Mouse (Mus musculus) urinary bladder, postnatal 14 days (tissue): Measurements from ENCODE around the gene a.
"Not testable (repeated sequence)": the region's sequence is repeated elsewhere in the genome, so short reads cannot be mapped to it uniquely, and the experiment has no call there.

ENCODE experiments used
- DNase-seq: peaks from one replicate; pipeline ENCODE4 v3.0.0; 2021; ENCODE audit warnings: low spot score

a gene

DNA sequence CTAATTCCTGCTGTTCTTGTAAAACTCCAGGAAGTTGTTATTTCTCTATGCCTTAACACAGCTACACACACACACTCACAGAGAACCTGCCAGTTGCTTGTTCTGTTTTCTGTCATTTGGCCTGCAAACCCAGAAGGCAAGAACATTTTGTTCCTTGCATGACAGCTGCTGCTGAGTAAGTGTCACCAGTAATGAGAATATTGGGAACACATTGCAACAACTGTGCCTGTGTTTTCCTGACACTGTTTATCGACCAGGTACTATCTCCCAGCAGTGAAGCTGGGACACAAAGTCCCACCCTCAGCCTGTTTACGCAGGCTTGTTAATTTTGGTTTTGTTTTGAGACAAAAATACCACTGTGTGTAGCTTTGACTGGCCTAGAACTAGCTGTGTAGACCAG, 261.5 kb downstream of the a start:
- DNase-seq, result no peak

DNA sequence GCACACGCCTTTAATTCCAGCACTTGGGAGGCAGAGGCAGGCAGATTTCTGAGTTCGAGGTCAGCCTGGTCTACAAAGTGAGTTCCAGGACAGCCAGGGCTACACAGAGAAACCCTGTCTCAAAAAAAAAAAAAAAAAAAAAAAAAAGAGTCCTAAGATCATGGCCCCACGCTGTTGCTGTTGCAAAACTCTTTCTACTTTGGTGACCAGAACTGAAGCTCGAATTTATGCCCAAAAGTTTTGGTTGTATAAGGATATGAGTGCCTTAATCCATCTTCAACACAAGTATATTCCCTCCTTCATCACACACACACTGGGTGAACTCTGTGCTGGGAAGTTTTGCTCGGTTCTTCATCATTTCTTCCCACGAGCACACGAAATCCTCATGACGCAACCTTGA, 262.3 kb downstream of the a start:
- not testable (repeated sequence) for DNase-seq

DNA sequence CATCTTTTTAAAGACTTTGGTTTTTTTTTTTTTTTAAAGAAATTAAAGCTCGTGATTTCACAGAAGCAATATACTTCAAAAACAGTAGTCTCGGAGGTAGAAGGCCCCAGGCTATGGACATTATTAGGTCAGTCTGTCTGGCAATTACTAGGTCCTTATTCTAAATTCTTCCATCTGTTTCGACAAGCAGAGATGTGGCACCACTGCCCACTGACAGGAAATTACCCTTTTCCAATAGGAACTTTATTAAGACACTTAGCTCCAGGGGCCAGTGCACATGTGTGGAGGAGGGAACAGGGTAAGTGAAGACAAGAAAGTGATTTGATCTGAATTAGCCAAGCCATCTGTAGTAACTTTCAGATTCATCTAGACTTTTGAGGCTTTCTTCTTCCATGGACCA, 263.5 kb downstream of the a start:
- no peak for DNase-seq

DNA sequence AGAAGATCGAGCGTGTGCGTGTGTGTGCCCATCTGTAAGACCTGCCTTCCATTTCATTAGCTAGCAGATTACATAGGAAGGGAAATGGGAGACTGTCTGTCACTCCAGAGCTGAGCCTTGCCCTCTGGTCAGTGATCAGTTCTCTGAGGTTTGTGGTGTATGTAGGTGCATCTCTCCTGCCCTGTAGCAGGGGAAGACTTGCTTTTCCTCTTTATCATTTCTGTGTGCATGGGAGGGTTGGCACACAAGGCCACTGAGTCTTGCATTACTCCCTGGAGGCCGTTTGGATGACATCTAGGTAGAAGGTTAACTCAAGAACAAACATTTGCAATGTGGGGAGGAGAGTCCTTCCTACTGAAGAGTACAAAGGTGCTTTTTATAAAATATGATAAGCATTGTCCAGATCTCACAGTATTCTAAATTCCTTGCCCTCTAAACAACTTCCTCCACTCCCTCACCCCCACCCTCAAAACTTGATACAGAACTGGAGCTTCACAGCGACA, 264.9 kb downstream of the a start:
- no peak for DNase-seq

DNA sequence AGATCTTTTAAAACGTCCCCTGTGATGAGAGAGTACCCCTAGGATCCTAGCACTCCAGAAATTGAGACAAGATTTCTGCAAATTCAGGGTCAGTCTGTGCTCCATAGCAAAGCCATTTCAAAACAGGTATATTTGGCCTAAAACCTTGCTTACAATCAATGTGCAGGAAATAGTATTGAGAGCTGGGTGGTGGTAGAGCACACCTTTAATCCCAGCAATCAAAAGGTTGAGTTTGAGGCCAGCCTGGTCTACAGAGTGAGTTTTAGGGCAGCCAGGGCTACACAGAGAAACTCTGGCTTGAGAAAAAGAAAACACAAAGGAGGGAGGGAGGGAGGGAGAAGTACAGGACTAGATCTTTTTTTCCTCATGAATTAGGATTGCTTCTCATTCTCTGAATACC, 266.2 kb downstream of the a start:
- DNase-seq, result no peak

DNA sequence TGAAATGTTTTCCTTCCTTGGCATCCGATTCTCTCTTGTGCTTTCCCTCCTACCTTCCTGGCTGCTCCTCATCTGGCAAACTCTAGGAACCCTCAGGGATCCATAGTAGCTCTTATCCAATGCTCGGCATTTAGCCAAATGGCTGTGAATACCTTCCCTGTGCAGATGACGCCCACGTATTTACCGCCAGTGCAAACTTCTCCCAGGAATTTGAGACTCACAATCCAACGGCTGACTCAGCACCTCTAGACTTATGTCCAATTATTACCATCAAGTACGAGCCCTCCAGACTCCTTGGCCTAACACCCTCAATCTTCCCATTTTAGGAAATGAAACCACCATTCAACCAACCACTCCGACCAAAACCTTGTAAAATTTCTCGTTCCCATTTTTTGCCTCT, 279.8 kb downstream of the a start:
- DNase-seq, result no peak

DNA sequence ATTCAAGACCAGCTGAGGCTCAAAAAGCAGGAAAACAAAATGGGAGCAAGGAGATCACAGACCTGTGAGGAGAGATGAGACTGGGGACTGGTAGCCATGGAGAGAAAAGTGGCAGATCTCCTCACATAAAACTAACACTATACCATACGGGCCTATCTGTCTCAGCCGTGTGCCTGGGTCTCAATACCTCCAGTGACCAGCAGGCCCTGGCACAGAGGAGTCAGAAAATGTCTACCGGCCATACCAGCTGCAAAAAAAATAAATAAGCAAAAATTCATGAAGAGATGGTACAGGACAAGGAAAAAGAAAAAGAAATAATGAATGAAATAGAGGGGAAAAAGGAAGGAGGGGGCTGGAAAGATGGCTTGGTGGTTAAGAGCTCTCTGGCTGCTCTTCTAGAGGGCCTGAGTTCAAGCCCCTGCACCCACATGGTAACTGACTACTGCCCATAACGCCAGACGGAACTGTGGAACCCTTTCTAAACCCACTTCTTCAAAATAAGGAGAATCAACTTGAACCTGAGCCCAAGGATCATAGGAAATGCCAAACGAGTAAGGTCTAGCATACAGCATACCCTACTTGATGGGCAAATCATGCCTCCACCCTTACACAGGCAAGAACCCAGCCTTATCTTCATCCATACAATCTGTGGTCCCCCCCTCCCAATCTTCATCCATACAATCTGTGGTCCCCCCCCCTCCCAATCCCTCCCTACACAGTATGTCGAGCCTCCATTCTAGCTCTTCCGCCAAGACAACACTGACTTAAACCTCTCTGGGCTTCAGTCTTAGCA, 281.3 kb downstream of the a start:
- no peak for DNase-seq

DNA sequence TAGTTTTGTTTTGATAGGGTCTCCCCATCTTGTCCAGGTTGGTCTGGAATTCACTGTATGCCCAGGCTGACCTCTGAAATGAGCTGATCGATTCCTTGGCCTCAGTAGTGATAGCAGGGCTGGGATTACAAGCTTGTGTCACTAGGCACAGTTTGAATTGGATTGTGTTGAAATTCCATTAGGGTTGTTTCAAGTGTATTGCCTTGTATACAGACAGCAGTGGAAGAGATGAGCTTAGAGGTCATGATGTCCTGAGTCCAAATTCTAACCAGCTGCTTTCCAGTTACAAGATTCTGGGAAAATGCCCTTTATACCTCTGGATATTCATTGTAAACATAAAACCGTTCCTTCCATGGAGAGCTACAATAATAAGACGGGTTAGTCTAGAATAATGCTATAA, 282.1 kb downstream of the a start:
- DNase-seq, result no peak

DNA sequence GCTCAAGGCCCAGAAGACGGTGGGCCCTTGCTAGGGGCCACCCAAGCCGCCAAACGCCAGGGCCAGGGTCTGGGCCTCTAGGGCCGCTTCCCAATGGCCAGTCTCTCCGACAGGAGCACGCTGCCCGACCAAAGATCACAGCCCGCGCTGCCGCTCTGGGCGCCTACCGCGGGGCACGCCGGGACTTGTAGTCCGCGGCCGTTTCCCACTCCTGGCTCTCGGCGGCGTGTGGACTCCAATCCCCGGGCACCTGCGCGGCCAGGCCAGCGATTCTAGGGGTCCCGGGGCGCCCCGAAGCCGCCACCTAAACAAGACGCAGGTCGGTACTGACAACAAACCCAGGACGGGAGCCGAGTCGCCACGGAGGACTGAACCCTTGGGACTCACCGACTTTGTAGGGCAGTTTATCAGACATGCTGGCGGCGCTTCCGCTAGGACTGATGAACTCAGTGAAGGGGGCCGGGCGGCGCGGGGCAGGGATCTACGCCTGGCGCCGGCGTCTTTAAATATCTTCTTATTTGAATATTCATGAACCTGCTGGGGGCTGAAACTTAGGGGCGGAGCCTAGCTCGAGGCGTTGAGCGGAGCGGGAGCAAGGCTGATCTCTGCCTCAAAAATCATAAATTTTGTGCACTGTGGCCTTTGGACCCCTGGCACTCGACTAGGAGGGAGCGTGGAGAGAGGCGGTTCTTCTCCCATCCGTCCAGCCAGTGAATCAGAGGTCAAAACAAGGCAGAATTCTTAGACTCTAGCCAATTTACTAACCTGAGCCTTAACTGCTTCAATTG, 283.0 kb downstream of the a start, which contains the start of gene Ahcy:
Ahcy (minus strand) TSS at position 520 of the 788 bp plus-strand sequence.
- peak; percentile 88 for DNase-seq

DNA sequence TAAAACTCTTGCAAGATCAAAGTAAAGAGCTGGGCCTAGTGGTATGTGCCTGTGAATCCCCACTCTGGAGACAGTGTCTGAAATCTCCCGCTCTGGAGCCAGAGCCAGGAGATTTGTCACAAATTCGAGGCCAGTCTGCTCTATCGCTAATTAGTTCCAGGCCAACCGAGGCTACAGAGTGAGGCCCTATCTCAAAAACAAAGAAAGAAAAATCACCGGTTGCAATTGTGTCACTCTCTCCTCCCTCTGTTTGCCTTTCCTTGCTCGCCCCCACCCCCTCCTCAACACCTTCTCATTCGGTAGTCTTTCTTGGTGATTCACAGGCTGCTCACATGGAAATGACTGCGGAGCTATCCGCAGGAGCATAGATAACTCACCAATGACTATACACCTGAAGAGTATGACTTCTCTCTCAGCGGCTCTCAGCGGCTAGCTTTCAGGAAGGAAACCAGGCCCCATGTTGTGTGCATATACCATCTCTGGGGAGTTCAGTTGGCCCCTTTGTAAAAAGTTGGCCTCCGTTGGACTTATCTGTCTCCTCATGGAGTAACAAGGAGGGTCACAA, 283.6 kb downstream of the a start:
- no peak for DNase-seq

DNA sequence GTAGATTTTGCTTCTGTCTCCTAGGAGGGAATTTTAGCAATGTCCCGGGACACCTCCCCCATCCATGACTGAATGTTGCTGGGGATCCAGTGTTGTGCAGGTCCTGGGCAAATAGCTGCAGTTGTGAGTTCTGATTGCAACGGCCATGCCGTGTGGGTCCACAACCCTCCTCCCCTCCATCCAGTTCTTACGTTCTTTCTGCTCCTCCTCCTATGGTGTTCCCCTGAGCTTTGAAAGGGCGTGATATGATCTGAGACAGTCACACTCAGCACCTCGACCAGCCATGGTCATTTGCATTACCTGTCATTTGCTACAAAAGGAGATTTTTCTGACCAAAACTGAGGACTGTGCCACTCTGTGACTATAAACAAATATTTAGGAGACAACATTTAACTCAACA, 284.4 kb downstream of the a start:
- no peak for DNase-seq

DNA sequence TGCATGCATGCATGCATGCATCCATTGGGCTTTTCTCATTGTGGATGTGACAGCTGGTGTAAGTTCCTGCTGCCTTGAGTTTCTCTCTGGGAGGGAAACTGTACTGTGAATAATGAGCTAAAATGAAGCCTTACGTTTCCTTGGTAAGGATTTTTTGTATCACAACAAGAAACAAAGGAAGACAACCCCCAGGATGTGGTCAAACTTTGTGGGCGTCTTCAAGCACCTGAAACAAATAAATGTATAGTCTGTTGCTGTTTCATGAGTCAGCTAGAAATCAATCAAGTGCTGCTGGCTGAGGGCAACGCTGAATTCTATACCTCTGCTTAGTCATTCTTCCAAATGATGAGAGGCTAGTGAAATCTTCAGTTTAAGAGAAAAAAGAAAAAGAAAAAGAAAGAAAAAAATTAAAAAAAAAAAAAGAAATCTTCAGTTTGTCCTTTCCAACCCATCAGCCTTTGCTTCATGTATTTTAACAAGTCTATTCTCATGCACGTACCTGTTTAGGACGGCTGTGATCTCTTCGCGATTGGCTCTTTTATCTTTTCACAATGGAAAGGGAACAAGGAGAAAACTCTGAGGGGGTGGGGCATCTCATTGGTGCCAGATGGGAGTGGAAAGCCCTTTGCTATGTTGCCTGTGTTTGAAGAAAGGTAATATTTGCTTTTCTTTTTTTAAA, 288.4 kb downstream of the a start:
- DNase-seq, result no peak

DNA sequence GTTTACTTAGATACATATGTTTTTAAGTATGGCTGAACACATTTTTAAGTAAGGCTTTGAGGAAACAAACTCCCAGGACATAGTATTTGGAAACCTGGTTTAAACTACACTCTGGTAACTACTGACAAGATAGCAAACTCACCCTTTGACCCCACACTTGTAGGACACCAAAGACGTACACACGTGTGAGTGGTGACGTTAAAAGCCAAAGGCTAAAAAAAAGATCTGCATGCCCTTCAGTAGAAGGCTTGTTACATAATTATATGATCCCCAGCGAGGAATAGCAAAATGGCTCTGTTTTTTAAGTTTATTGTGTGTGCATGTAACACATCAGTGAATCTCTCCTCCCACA, 289.0 kb downstream of the a start:
- DNase-seq, result no peak

DNA sequence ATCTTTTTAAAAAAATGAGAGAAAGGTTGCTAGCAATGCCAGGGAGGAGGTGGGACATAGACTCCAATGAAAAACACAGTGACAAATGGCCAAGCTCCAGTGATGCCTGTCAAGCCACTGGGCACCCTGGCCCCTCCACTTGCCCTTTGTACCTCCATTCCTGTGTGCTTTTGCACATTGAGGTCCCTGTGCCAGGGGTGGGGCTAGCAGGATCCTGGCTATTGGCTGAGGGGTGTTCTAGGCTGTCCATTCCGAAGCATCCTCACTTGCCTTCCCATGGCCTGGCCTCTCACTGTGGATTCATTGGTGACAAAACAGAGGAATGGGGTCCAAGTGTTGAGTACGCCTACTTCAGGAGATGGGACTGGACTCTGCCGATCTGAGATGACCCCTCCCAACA, 289.9 kb downstream of the a start:
- DNase-seq, result no peak

DNA sequence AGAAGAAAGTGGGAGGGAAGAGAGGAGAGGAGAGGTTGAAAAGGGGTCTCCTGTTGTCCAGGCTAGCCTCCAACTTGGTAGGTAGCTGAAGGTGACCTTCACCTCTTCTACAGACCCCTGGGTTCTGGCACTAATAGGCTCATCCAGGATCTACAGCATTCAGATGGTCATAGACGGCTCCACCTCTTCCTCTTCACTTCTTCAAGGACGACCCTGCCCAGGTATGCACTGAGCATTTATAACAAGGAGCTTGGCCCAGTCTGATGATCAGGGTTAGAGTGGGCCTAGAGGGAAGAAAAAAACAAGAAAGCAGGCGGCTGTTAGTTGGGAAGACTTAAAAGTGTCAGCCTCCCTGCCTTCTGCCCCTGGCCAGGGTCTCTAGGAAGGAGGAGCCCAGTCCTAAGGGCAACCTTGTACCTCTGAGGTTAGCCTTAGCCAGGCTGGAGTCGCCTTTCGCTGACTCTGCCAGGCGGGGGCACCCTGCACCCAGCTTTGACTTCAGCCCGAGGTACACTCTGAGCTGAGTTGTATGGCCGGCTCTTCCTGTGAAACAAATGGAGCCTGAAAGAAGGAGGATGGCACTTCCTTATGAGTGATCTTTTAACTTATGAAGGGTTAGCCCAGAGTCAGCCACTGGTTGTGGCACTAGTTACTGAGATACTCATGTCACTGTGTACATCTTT, 291.1 kb downstream of the a start:
- DNase-seq, result peak; percentile 71

DNA sequence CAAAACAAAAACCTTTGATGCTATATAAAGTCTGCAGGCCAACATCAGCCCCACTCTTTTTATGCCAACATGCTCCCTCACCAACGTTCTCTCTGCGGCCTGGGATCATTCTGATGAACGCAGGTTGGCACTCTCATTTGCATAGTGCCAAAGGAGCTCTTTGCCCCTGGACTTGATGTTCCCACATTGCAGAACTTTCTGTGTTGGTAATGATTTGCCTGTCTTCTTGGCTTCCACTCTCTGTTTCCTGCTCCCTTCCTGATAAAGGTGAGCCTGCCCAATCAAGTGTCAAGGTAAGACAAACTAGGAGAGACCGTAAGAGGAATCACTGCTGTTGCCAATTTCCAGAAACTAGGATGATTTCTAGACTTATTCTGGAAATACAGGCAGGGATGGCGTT, 293.3 kb downstream of the a start:
- DNase-seq, result no peak

DNA sequence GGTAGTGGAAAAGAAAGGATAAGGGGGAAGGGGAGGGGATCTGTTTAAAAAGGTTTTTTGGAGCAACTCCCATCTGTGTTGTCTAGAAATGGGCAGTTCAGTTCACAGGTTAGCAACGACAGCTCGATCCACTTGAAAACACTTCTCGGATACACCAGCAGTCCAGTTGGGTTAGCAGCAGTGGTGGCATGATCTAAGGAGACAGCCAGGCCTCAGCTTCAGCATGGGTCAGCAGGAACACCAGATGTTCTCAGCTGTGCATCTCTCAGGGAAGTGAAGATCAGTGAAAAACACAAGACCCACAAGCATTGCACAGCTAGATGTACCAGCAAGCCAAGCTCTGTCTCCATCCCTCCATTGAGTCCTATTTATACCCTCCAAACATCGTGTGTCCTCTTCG, 295.1 kb downstream of the a start:
- no peak for DNase-seq

DNA sequence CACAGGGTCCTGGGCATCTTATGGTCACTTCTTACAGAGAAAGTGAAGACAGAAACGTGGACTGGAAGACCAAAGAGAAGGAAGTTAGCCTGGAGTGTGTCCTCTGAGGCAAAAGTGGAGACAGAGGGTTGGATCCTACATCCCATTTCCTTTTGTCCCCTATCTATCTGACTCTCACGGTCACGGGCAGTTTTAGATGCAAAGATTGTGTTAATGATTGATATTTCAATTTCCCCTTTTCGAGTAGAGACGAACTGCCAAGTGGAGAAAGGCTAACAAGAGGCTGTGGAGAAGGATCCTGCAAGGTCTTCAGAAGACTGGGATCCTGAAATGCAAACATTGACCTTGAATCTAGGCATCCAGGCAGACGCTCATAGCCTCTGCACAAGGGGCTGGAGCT, 297.1 kb downstream of the a start:
- no peak for DNase-seq

DNA sequence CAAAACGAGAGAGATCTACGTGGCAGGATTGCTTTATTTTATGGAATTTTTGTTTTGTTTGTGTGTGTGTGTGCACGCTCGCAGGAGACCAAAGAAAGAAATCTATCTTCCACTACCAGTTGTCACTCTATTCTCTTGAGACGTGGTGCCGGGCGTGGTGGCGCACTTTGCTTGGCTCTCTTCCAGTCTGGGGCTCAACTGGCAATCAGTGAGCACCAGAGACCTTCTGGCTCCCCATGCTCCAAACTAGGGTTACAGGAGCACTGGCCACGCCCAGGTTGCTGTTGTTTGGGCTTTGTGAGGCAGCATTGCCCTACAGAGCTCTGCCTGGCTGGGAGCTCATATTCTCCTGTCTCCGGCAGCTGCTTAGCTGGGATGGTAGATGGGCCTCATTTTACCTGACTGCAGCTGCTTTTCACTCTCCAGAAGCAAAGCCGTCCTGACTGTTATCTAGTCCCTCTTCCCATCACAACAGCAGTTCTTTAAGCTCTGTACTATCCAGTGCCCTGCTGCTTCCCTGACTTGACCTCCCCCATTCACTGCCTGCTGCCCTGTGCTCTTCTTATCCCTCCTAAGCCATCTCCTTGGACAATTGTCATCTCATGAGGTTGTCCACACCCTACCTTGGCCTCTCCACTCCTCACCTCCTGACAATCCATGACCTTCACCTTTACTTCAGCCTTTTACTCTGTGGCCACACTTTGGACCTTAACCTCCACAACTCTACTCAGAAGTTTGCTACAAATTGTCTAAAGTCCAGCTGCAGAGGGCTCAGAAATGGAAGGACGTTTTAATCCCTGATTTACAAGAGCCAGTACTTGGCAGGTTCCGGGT, 299.9 kb downstream of the a start:
- DNase-seq, result no peak

DNA sequence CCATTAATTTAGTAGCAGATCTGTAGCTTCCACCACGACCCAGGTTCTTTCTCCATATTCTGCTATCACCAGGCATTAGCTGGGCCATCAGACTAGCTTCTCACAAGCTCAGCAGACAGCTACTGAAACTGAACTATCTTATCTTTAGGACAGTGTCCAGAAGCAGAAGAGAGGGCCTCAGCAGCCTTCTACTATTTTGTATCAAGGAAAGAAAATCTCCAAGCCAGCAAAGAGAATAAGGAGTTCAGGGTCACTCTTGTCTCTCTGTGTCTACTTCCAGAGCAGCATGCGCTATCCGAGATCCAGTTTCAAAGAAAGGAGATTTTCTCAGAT, 300.5 kb downstream of the a start:
- DNase-seq, result no peak

DNA sequence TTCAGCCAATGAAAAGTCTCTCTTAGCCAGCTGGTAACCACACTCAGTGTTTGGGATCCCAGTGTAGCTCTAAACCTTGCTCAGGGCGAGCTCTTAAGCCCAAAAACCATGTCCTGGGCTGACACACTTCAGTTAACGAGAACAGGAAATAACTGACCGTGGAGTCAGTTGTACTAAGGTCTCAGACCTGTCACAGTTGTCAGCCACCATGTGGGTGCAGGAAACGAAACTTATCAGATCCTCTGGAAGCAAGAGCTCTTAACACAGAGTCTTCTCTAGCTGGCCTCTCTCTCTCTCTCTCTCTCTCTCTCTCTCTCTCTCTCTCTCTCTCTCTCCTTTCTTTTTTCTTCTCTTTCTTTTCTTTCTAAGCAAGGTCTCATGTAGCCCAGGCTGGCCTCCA, 302.2 kb downstream of the a start:
- DNase-seq, result no peak
